Mouse (Mus musculus) intestine, embryonic 16.5 days (tissue): ENCODE measurements at regions not wholly inside any gene's neighbourhood (a gene's known extent, or its start where the extent isn't known, plus 50 kb on each side); places are given as distances from the start of the nearest gene placed in this dataset.

Experiments used
- ATAC-seq: fragments of 200-750 bp; cut with Nextera tagmentation; 2 replicates; pipeline ENCODE4 v1.8.0; 2017; ENCODE audit warnings: moderate TSS enrichment, moderate library complexity
- H3K27ac ChIP-seq: fragments of 300-500 bp; sonication (generic); 2 replicates; pipeline ENCODE4 v1.5.1; 2014; ENCODE audit warnings: mild to moderate bottlenecking, low read length
- H3K27me3 ChIP-seq: fragments of 300-500 bp; sonication (generic); replicated peaks from 2 replicates; pipeline ENCODE4 v1.6.1; 2014; ENCODE audit warnings: low read length, control low read depth, mixed read lengths; ENCODE audit not compliant: control insufficient read depth, insufficient read depth
- H3K36me3 ChIP-seq: fragments of 300-500 bp; sonication (generic); 2 replicates; pipeline ENCODE4 v1.6.1; 2014; ENCODE audit warnings: low read length, control low read depth; ENCODE audit not compliant: control insufficient read depth, insufficient read depth
- H3K4me1 ChIP-seq: fragments of 300-500 bp; sonication (generic); 2 replicates; pipeline ENCODE4 v1.6.1; 2014; ENCODE audit warnings: low read length, control low read depth, mixed read lengths; ENCODE audit not compliant: control insufficient read depth, insufficient read depth
- H3K4me2 ChIP-seq: fragments of 300-500 bp; sonication (generic); 2 replicates; pipeline ENCODE4 v1.6.1; 2014; ENCODE audit warnings: low read depth, low read length, control low read depth
- H3K4me3 ChIP-seq: fragments of 300-500 bp; sonication (generic); 2 replicates; pipeline ENCODE4 v1.5.1; 2014; ENCODE audit warnings: mild to moderate bottlenecking, low read length
- H3K9ac ChIP-seq: fragments of 300-500 bp; sonication (generic); 2 replicates; pipeline ENCODE4 v1.6.1; 2014; ENCODE audit warnings: low read depth, low read length
- H3K9me3 ChIP-seq: fragments of 300-500 bp; sonication (generic); 2 replicates; pipeline ENCODE4 v1.6.1; 2016; ENCODE audit warnings: low read length, control low read depth; ENCODE audit not compliant: control insufficient read depth
- WGBS: fragments of 180-500 bp; shearing (Covaris S2); extraction: QIAGEN DNeasy Blood & Tissue Kit; methylation state at CpG from one replicate; pipeline ENCODE4 v1.1.7; 2014; 5-methylcytosine and 5-hydroxymethylcytosine counted together

DNA sequence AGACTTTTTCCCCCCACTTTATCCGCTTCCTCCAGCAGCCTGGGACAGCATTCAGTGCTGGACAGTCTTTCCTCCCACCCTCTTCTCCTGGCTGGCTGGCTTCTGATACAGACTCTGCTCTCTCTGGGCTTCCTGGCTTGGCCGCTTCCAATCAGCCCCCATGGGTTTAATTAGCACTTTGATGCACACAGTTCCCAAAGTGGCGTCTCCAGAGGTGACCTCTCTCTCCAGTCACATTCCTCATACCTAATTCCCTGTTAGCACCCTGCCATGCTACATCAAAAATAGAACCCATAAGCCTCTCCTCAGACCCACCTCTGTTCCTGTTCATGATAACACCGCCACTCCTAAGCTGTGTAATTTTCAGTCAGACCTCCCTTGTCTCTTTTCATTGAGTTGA, 101.9 kb upstream of the Arid2 start:
- 60% methylated on average over 4 of the region's 4 CpGs for WGBS
- Histone ChIP-seq H3K9me3 (no peaks in the 10 kb centered on the region), H3K27ac (no peak overlapping the region), H3K4me1 (no peaks in the 10 kb centered on the region), H3K4me2 (no peak overlapping the region), H3K4me3 (no peak overlapping the region), H3K36me3 (no peaks in the 10 kb centered on the region), H3K27me3 (no peaks in the 10 kb centered on the region), H3K9ac (no peak overlapping the region)
- no peak for ATAC-seq

DNA sequence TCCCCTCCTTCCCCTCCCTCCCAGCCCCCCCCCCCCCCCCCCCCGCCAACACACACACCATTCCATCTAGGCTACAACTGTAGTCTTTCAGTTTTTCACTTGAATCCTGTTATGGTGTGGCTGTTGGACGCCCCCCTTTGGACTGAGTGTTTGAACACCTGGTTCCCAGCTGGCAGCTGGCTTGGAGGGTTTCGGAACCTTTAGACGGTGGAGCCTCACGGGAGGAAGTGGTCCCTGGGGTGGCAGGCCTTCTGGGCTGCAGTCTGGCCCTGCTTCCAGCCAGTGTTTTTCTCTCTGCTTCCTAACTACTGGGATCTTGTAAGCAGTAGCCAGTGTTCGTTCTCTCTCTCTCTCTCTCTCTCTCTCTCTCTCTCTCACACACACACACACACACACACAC, 101.4 kb upstream of the Arid2 start:
- no peak overlapping the region for H3K9ac ChIP-seq
- H3K4me1 ChIP-seq: no peaks in the 10 kb centered on the region
- no peaks in the 10 kb centered on the region for H3K9me3 ChIP-seq
- H3K27me3 ChIP-seq: no peaks in the 10 kb centered on the region
- no peak overlapping the region for H3K4me2 ChIP-seq
- 35% methylated on average over 5 of the region's 6 CpGs for WGBS
- H3K27ac ChIP-seq: no peak overlapping the region
- ATAC-seq: no peak
- H3K4me3 ChIP-seq: no peak overlapping the region
- no peaks in the 10 kb centered on the region for H3K36me3 ChIP-seq

DNA sequence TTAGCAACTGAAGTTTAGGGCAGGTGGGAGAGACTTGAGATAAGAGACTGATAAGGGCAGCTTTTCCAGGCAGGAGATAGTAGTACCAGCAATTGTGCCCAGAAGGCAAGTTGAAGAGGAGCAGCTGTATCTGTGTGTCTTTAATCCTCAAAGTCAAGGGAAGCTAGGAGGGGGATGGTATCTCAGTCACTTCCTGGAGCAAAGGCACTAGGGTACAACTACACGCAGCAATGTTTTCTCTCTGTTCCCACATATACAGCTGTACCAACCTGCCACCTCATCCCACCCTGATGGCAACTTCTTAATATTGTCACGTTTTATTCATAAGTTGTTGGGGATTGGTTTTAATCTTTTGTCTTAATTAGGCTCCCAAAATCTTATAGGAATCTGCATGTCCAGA, 97.8 kb upstream of the Arid2 start:
- no peaks in the 10 kb centered on the region; the same call in 1 of the 2 replicates for H3K9me3 ChIP-seq
- no peak overlapping the region for H3K27ac ChIP-seq
- no peak overlapping the region for H3K9ac ChIP-seq
- H3K36me3 ChIP-seq: no peaks in the 10 kb centered on the region
- H3K4me3 ChIP-seq: no peak overlapping the region
- WGBS: 85% methylated on average over 2 of the region's 2 CpGs
- H3K27me3 ChIP-seq: no peaks in the 10 kb centered on the region
- H3K4me2 ChIP-seq: no peak overlapping the region
- no peak for ATAC-seq
- no peaks in the 10 kb centered on the region for H3K4me1 ChIP-seq

DNA sequence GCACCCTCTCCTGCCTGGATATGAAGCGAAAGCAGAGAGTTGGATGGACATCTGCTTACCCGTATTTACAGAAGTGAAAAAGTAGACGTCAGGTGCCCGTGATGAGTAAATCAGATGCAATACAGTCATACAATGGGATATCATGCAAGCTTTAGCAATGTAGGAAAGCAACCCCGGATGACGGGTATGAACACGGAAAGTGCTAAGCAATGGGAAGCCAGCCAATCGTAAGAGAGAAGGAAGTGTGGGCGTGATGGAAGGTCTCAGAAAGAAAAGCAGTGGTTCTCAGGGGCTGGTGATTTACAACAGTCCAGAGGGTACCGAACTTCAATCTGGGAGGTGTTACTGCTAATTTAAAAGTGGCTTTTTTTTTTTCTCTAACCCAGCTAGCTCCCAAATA, 89.9 kb upstream of the Arid2 start:
- no peaks in the 10 kb centered on the region for H3K4me1 ChIP-seq
- 75% methylated on average over 10 of the region's 10 CpGs for WGBS

DNA sequence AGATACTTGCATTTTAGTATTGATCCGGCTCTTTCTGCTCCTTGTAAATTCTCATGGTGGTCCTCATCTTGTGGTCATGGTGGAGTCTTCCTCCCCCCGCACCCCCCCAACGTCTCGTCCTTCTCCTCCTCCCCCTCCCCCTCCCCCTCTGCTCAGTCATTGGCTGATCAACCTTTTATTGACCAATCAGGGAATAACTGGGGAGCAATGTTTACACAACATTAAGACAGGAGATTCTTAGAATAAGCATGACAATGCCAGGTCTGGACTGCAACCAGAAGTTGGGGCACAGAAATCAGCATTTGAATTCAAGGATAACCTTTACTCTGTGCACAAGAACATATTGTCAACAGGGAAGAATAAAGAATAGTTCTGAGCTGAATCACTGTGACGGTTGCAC, 89.4 kb upstream of the Arid2 start:
- no peaks in the 10 kb centered on the region for H3K4me1 ChIP-seq
- ATAC-seq: no peak
- no peak overlapping the region for H3K27ac ChIP-seq
- 56% methylated on average over 5 of the region's 5 CpGs for WGBS
- H3K9me3 ChIP-seq: no peaks in the 10 kb centered on the region; the same call in 1 of the 2 replicates
- no peak overlapping the region for H3K4me2 ChIP-seq
- H3K27me3 ChIP-seq: no peaks in the 10 kb centered on the region
- H3K9ac ChIP-seq: no peak overlapping the region
- H3K4me3 ChIP-seq: no peak overlapping the region
- no peaks in the 10 kb centered on the region for H3K36me3 ChIP-seq

More for the DNA sequence above, 89.9 kb upstream of the Arid2 start:
- Histone ChIP-seq H3K27me3 (no peaks in the 10 kb centered on the region), H3K9me3 (no peaks in the 10 kb centered on the region; the same call in 1 of the 2 replicates), H3K27ac (no peak overlapping the region), H3K4me2 (no peak overlapping the region), H3K36me3 (no peaks in the 10 kb centered on the region), H3K4me3 (no peak overlapping the region), H3K9ac (no peak overlapping the region)
- ATAC-seq: no peak

DNA sequence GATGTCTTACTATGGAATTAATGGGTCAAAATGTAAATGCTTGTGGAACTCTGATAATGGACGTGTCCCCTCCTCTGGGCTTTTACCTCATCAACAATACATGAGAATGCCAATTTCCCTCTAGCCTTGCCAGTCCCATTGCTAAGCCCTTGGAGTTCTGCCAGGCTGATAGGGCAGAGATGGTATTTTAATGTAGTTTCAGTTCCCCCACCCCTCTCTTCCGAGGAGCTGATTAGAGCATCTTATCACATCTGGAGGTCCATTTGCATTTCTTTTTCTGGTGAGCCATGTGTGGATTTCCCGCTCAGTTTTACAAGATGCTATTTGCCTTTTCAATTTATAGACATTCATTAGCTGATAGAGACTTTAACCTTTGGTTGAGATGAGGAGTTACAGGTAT, 86.0 kb upstream of the Arid2 start:
- H3K9me3 ChIP-seq: no peaks in the 10 kb centered on the region
- WGBS: 57% methylated on average over 3 of the region's 3 CpGs
- ATAC-seq: no peak

DNA sequence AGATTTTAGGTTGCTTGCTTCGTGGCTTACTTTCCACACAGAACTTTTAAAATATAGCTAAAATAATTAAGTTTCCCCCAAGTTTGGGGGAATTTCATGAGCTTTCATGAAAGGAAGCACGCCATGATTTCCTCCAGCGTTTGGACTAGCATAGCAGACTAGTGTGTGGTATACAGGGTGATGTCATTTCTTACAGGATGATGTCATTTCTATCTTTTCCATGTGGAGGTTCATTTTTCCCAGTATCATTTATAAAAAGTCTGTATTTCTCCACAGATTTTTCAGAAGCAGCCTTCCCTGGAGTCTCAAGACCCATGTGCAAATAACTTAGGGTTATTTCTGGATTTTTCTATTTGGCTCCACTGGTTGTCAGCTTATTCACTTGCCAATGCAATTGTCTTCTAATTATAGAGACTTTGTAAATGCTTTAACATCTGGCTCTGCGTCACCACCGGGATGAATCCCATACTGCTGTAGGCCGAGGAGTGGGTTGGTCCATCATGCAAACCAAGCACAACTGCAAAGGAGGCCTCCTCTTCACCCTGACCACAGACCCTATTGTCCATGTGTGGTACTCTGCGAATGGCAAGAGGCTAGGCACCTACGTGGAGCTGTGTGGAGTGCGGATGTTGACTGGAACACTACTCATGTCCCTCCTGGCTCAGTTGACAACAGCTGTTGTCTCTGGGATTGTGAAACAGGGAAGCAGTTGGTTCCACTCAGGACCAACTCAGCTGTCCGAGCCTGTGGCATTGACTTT, 85.4 kb upstream of the Arid2 start:
- no peaks in the 10 kb centered on the region for H3K9me3 ChIP-seq
- ATAC-seq: no peak
- H3K4me3 ChIP-seq: no peak overlapping the region
- H3K27ac ChIP-seq: no peak overlapping the region
- no peaks in the 10 kb centered on the region for H3K4me1 ChIP-seq
- H3K27me3 ChIP-seq: no peaks in the 10 kb centered on the region
- 88% methylated on average over 10 of the region's 10 CpGs for WGBS
- no peaks in the 10 kb centered on the region for H3K36me3 ChIP-seq
- no peak overlapping the region for H3K4me2 ChIP-seq
- H3K9ac ChIP-seq: no peak overlapping the region

More for the DNA sequence above, 86.0 kb upstream of the Arid2 start:
- Histone ChIP-seq H3K4me1 (no peaks in the 10 kb centered on the region), H3K27me3 (no peaks in the 10 kb centered on the region), H3K4me3 (no peak overlapping the region), H3K9ac (no peak overlapping the region), H3K4me2 (no peak overlapping the region), H3K36me3 (no peaks in the 10 kb centered on the region), H3K27ac (no peak overlapping the region)

DNA sequence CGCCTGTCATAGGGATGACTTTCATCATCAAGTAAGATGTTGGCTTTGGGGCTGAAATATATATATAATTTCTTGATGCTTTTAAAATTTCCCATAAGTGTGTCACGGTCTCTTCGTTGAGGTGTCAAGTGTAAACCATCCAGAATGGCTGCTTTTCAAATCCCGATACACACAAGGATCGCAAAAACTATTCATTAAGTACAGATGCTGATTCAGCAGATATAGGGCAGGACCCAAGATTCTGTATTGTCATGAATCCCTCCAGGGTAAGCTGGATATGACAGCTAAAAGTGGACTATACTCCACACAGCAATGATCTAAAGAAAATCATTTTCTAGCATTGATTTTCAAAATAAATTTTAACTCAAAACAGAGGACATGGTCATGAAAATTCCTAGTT, 83.1 kb upstream of the Arid2 start:
- no peak overlapping the region for H3K4me2 ChIP-seq
- H3K9ac ChIP-seq: no peak overlapping the region
- H3K4me1 ChIP-seq: no peaks in the 10 kb centered on the region
- ATAC-seq: no peak
- no peaks in the 10 kb centered on the region for H3K9me3 ChIP-seq
- H3K27ac ChIP-seq: no peak overlapping the region
- no peaks in the 10 kb centered on the region for H3K36me3 ChIP-seq
- no peaks in the 10 kb centered on the region for H3K27me3 ChIP-seq
- WGBS: 92% methylated on average over 5 of the region's 5 CpGs
- H3K4me3 ChIP-seq: no peak overlapping the region

DNA sequence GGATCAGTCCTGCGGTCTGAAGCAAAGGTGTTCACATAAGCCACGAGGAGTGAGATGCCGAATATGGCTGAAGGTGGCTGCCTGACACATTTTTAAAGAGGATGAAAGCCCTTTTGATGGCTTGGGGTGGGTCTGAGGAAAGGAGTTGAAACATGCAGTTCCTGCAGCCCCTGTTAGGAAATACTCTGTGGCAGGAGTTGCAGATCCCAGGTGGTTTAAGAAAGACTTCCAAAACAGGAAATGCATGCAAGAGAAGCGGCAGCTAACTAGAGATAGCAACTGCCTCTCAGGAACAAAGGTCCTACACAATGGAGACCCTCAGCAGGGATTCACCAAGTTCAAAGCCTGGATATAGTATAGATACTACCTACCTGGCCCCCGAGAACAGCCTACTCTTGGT, 82.7 kb upstream of the Arid2 start:
- Histone ChIP-seq H3K4me2 (no peak overlapping the region), H3K27ac (no peak overlapping the region), H3K9ac (no peak overlapping the region), H3K36me3 (no peaks in the 10 kb centered on the region), H3K27me3 (no peaks in the 10 kb centered on the region), H3K9me3 (no peaks in the 10 kb centered on the region), H3K4me3 (no peak overlapping the region), H3K4me1 (no peaks in the 10 kb centered on the region)
- 84% methylated on average over 5 of the region's 5 CpGs for WGBS
- no peak for ATAC-seq
